Mouse (Mus musculus) lung, adult 2 months (tissue): ENCODE results near the gene Ugt1a10.
"Not testable (repeated sequence)": the region's sequence is repeated elsewhere in the genome, so short reads cannot be mapped to it uniquely, and the experiment has no call there.

Experiments
- CTCF ChIP-seq: fragments of 200-500 bp; IDR thresholded peaks from 2 replicates; pipeline ENCODE4 v1.5.1; 2011; ENCODE audit warnings: mild to moderate bottlenecking, low read length, control low read depth; ENCODE audit not compliant: insufficient read depth
- POLR2A ChIP-seq: fragments of 200-500 bp; IDR thresholded peaks from 2 replicates; pipeline ENCODE4 v1.6.1; 2011; ENCODE audit warnings: low read depth, mild to moderate bottlenecking, control low read depth, low read length, borderline replicate concordance; ENCODE audit errors: extremely low read depth

DNA sequence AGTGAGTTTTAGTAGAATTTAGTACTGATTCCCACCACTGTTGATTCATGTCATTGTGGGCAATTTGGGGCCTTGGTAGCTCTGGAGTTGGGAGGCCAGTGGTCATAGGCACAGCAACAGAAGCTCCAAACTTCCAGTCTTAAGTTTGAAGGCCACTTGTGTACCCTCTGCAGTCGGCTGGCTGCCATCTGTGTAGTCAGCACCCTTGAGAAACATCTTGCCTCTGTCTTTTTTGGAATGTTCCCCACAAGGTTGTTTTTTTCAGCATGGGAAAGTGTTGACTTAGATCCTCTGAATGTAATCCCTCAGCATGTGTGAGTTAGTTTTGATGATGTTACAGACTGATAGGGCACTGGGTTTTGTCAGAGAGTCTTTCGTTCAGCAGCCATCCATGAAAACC lies 44.5 kb downstream of the Ugt1a10 start:
- not testable (repeated sequence) for TF ChIP-seq CTCF, POLR2A
